Mouse (Mus musculus) embryonic facial prominence, embryonic 13.5 days (tissue): ENCODE measurements around the gene Chrng. TPM values are rescaled to one million over a fixed set of nuclear protein-coding genes. Genes with fewer than 3 reads are reported as not detected.

Experiments used
- ATAC-seq: fragments of 200-750 bp; cut with Nextera tagmentation; 2 replicates; pipeline ENCODE4 v1.8.0; 2017; ENCODE audit warnings: low read depth; ENCODE audit not compliant: insufficient number of reproducible peaks, insufficient read depth, low FRiP score, low TSS enrichment
- H3K27ac ChIP-seq: fragments of 300-500 bp; sonication (generic); 2 replicates; pipeline ENCODE4 v1.5.1; 2015; ENCODE audit warnings: moderate library complexity, mild to moderate bottlenecking, inconsistent platforms
- H3K27me3 ChIP-seq: fragments of 300-500 bp; sonication (generic); 2 replicates; pipeline ENCODE4 v1.6.1; 2015; ENCODE audit warnings: mild to moderate bottlenecking, inconsistent platforms
- H3K36me3 ChIP-seq: fragments of 300-500 bp; sonication (generic); 2 replicates; pipeline ENCODE4 v1.6.1; 2015; ENCODE audit warnings: mild to moderate bottlenecking, inconsistent platforms
- H3K4me1 ChIP-seq: fragments of 300-500 bp; sonication (generic); 2 replicates; pipeline ENCODE4 v1.6.1; 2015; ENCODE audit warnings: inconsistent platforms
- H3K4me2 ChIP-seq: fragments of 300-500 bp; sonication (generic); 2 replicates; pipeline ENCODE4 v1.6.1; 2015; ENCODE audit warnings: moderate library complexity, mild to moderate bottlenecking, inconsistent platforms
- H3K4me3 ChIP-seq: fragments of 300-500 bp; sonication (generic); 2 replicates; pipeline ENCODE4 v1.5.1; 2015; ENCODE audit warnings: mild to moderate bottlenecking, inconsistent platforms
- H3K9ac ChIP-seq: fragments of 300-500 bp; sonication (generic); 2 replicates; pipeline ENCODE4 v1.6.1; 2015; ENCODE audit warnings: mild to moderate bottlenecking, inconsistent platforms
- H3K9me3 ChIP-seq: fragments of 300-500 bp; sonication (generic); 2 replicates; pipeline ENCODE4 v1.6.1; 2016; ENCODE audit warnings: inconsistent platforms
- WGBS: fragments of 180-500 bp; shearing (Covaris S2); methylation state at CpG from one replicate; pipeline ENCODE4 v1.1.7; 2015; ENCODE audit warnings: mixed read lengths; 5-methylcytosine and 5-hydroxymethylcytosine counted together
- polyA plus RNA-seq: library from polyadenylated mRNA; unstranded; fragments of >200 nt; fragmentation: Nextera tagmentation; extraction: Ambion mirVana; gene quantifications from 2 replicates; pipeline ENCODE4 v1.2.1, GENCODE M21; 2015

Gene Chrng
- polyA plus RNA-seq, 1 experiment from 2014 or later, result 3.0 TPM

GRCm38 (mm10) chr1:87227160-87227550 is 22.7 kb downstream of the Chrng start:
- Histone ChIP-seq H3K9me3 (no peaks in the 10 kb centered on the region), H3K27ac (no peak overlapping the region), H3K4me1 (no peaks in the 10 kb centered on the region), H3K27me3 (no peaks in the 10 kb centered on the region), H3K4me2 (no peak overlapping the region), H3K9ac (no peak overlapping the region), H3K36me3 (peaks cover 95% of the 10 kb centered on the region), H3K4me3 (no peak overlapping the region)
- no peak for ATAC-seq
- WGBS, result 89% methylated on average over 3 of the region's 3 CpGs

DNA sequence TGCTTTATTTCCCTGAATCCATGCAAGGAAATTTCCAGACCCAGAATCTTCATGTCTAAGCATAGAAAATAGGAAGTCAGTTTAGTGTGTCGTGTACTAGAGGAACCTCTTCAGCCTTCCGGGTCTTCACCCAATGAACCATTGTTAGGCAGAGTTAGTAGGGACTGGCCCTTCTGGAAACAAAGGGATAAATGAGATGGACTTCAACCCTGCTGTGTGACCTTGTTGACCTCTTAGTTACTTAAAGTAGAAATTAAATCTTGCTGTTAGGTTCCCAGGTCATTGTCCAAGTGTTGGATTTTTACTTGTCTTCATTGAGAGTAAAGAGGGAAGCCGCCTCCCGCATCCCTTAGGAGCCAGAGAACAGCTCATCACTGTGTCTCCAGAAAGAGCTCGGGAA is 26.1 kb downstream of the Chrng start:
- no peaks in the 10 kb centered on the region for H3K4me1 ChIP-seq
- no peak overlapping the region for H3K27ac ChIP-seq
- no peak overlapping the region for H3K4me2 ChIP-seq
- peaks cover 91% of the 10 kb centered on the region for H3K36me3 ChIP-seq
- H3K4me3 ChIP-seq, result no peak overlapping the region
- H3K27me3 ChIP-seq, result no peaks in the 10 kb centered on the region
- H3K9me3 ChIP-seq, result no peaks in the 10 kb centered on the region
- WGBS, result 82% methylated on average over 5 of the region's 5 CpGs
- no peak for ATAC-seq
- no peak overlapping the region for H3K9ac ChIP-seq

DNA sequence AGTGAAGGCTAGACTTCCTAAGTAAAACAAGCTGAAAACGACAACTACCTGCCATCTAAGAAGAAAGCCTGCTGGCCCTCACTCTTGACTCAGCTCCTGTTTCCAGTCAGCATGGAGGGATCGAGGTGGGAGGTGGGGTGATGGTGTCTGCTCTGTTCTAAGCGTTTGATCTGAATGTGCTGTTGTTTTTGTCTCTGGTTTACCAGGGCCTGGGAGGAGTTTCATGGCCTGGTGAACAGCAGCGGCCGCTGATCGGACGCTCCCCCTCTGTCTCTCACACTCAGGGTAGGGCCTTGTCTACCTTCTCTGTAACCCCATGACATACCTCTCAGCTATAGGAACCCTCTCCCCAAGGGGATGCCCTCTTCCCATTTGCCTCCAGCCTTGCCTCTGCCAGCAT is 27.7 kb downstream of the Chrng start:
- no peaks in the 10 kb centered on the region for H3K4me1 ChIP-seq
- H3K4me2 ChIP-seq, result no peak overlapping the region
- WGBS, result 76% methylated on average over 7 of the region's 7 CpGs
- H3K36me3 ChIP-seq, result peaks cover 87% of the 10 kb centered on the region
- H3K9ac ChIP-seq, result no peak overlapping the region
- H3K9me3 ChIP-seq, result no peaks in the 10 kb centered on the region
- no peak overlapping the region for H3K27ac ChIP-seq
- H3K27me3 ChIP-seq, result no peaks in the 10 kb centered on the region
- no peak for ATAC-seq
- H3K4me3 ChIP-seq, result no peak overlapping the region

DNA sequence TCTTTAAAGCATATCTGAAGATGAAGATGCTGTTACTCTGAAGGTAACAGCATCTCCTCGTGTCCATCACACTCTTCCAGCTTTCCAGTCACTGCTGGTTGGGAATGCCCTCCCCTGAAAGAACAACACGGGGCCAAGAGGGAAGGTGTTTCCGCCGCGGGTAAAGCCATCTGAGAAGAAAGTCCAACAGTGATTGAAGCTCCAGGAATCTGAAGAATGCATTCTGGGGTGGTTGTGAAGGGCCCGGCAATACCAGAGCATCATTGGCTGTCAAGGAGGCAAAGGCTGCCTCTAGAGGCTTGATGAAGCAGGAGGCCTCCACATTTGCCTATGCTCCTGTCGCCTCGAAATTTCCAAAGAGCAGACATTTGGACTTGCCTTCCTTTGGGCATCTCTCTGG is 34.6 kb downstream of the Chrng start:
- Histone ChIP-seq H3K4me1 (no peaks in the 10 kb centered on the region), H3K9ac (no peak overlapping the region), H3K4me3 (no peak overlapping the region), H3K27me3 (no peaks in the 10 kb centered on the region), H3K27ac (no peak overlapping the region), H3K36me3 (peaks cover 46% of the 10 kb centered on the region), H3K9me3 (no peaks in the 10 kb centered on the region), H3K4me2 (no peak overlapping the region)
- WGBS, result 61% methylated on average over 8 of the region's 8 CpGs
- ATAC-seq, result no peak

GRCm38 (mm10) chr1:87243021-87243420 is 38.6 kb downstream of the Chrng start:
- ATAC-seq, result no peak
- H3K9me3 ChIP-seq, result no peaks in the 10 kb centered on the region
- 78% methylated on average over 8 of the region's 8 CpGs for WGBS
- no peak overlapping the region for H3K4me2 ChIP-seq
- H3K27ac ChIP-seq, result no peak overlapping the region
- H3K4me3 ChIP-seq, result no peak overlapping the region
- no peaks in the 10 kb centered on the region for H3K27me3 ChIP-seq
- peaks cover 17% of the 10 kb centered on the region for H3K36me3 ChIP-seq
- H3K4me1 ChIP-seq, result 0 out of 2 replicates have a peak, but pooled peaks cover 3% of the 10 kb centered on the region
- no peak overlapping the region for H3K9ac ChIP-seq

DNA sequence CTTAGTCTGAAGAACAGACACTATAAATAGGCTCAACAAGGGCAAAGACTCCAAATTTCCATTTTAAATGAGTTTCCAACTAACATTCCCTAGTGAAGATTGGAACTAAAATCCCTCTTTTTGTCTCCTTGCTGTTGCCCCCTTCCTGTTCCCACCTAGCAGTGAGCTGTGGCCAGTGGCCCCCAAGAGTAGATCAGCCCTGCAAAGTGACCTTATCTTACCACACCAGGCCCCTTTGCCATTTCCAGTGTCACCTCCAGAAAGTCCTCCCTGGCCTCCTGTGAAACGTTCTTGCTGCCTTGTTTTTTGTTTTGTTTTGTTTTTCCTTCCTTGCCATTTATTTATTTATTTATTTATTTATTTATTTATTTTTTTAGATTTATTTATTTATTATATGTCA is 41.0 kb downstream of the Chrng start:
- H3K4me3 ChIP-seq, result no peak overlapping the region
- no peak for ATAC-seq
- H3K27ac ChIP-seq, result no peak overlapping the region
- 42% methylated on average over 1 of the region's 1 CpGs for WGBS
- no peaks in the 10 kb centered on the region for H3K27me3 ChIP-seq
- H3K4me2 ChIP-seq, result no peak overlapping the region
- no peaks in the 10 kb centered on the region for H3K9me3 ChIP-seq
- H3K9ac ChIP-seq, result no peak overlapping the region
- H3K4me1 ChIP-seq, result 0 out of 2 replicates have a peak, but pooled peaks cover 3% of the 10 kb centered on the region
- 0 out of 2 replicates have a peak, but pooled peaks cover 3% of the 10 kb centered on the region for H3K36me3 ChIP-seq

DNA sequence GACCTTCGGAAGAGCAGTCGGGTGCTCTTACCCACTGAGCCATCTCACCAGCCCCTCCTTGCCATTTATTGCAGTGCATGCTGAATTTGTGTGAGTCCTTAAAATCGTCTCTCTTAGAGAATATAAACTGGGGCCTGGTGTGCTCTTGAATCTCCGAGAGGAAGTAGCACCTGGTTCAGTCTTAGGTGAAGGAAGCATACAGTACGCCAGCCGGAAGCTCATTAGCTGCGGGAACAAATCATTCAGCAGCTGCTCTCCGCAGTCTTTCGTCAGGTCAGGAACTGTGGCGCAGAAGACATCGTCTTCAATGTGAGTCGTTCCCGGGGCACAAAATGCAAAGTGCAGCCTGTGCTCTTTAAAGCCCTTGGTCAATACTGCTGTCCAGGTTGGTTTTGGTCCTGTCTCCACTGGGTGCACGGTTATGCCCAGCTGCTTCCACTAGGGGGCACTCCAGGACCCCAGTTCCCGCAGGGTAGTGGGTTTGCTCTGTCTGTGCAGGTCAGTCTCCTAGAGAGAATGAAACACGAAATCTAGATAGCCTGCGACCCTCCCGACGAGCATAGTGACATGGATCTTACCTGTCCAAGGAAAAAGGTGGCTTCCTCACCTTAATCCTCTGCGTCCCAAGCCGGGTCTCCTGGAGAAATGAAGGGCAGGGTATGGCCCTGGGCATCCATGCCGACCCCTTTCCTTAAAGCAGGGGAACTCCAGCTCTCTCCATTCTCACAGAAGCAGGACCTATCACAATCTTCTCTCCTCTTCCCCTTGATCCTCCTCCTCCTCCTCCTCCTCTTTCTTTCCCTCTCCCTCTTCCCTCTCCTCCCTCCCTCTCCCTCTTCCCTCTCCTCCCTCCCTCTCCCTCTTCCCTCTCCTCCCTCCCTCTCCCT is 41.7 kb downstream of the Chrng start:
- H3K4me3 ChIP-seq, result no peak overlapping the region

DNA sequence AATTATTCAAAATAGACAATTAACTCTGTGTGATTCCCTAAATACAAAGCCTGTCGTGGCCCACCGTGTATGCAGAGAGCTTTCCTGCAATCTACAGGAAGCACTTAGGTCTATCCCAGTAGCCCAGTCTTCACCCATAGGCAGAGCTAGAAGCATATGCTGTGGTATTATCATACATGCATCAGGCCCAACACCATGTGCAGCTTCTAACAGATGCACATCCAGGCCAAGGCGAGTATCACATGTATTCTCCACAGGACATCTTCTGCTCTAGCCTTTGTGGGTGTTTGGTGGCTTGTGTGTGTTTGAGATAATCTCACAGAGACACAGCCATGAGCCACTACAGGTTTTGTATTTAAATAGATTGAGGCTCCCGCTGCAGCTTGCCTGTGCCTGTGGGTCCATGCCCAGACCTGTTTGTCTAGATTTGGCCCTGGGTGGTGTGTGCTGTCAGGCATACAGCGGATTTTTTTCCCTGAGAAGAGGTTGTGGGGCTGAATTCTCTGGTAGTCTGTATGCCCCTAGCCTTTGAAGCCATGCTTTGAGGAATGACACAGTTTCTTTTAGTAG is 47.7 kb downstream of the Chrng start:
- Histone ChIP-seq H3K4me2 (no peak overlapping the region), H3K9ac (no peak overlapping the region), H3K27me3 (no peaks in the 10 kb centered on the region), H3K4me3 (no peak overlapping the region), H3K9me3 (no peaks in the 10 kb centered on the region), H3K4me1 (no peaks in the 10 kb centered on the region), H3K36me3 (no peaks in the 10 kb centered on the region), H3K27ac (no peak overlapping the region)
- WGBS, result 47% methylated on average over 5 of the region's 5 CpGs
- no peak for ATAC-seq

More for the DNA sequence above, 41.7 kb downstream of the Chrng start:
- Histone ChIP-seq H3K27me3 (no peaks in the 10 kb centered on the region), H3K4me1 (0 out of 2 replicates have a peak, but pooled peaks cover 3% of the 10 kb centered on the region), H3K4me2 (peak overlapping the region; percentile 49), H3K36me3 (0 out of 2 replicates have a peak, but pooled peaks cover under 1% of the 10 kb centered on the region), H3K9ac (no peak overlapping the region), H3K27ac (no peak overlapping the region), H3K9me3 (no peaks in the 10 kb centered on the region)
- 26% methylated on average over 22 of the region's 22 CpGs for WGBS
- ATAC-seq, result peak; percentile 54

DNA sequence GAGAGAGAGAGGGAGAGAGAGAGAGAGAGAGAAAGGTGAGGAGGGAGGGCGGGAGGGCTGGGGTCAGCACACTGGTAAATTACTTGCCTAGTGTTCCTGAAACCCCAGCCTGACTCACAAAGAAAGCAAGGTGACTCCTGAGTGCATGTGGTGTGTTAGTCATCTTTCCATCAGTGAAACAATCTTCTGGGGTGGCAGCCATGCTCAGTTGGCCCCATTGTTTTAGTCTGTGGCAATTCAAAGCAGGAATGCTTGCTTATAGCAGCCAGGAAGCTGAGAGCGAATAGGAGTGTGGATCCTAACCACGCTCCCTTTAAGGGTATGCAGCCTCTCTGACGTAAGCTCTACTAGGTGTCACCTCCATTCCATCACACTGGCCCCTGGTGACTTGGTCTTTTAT is 50.7 kb downstream of the Chrng start:
- H3K4me3 ChIP-seq, result no peak overlapping the region
- no peak overlapping the region for H3K27ac ChIP-seq
- H3K9ac ChIP-seq, result no peak overlapping the region
- H3K36me3 ChIP-seq, result no peaks in the 10 kb centered on the region
- peaks cover 27% of the 10 kb centered on the region for H3K27me3 ChIP-seq
- no peak overlapping the region for H3K4me2 ChIP-seq
- H3K9me3 ChIP-seq, result no peaks in the 10 kb centered on the region
- ATAC-seq, result no peak
- H3K4me1 ChIP-seq, result no peaks in the 10 kb centered on the region
- WGBS, result 65% methylated on average over 4 of the region's 4 CpGs

GRCm38 (mm10) chr1:87257691-87258090 is 53.2 kb downstream of the Chrng start:
- Histone ChIP-seq H3K9ac (no peak overlapping the region), H3K9me3 (no peaks in the 10 kb centered on the region), H3K27me3 (peaks cover 53% of the 10 kb centered on the region), H3K27ac (no peak overlapping the region), H3K4me3 (no peak overlapping the region), H3K36me3 (no peaks in the 10 kb centered on the region), H3K4me2 (no peak overlapping the region), H3K4me1 (no peaks in the 10 kb centered on the region)
- ATAC-seq, result no peak
- 21% methylated on average over 11 of the region's 11 CpGs for WGBS

GRCm38 (mm10) chr1:87258484-87258883 is 54.0 kb downstream of the Chrng start:
- no peaks in the 10 kb centered on the region for H3K36me3 ChIP-seq
- ATAC-seq, result no peak
- peaks cover 4% of the 10 kb centered on the region; the same call in 1 of the 2 replicates for H3K4me1 ChIP-seq
- H3K9me3 ChIP-seq, result no peaks in the 10 kb centered on the region
- peaks cover 60% of the 10 kb centered on the region for H3K27me3 ChIP-seq
- H3K4me2 ChIP-seq, result no peak overlapping the region
- 24% methylated on average over 14 of the region's 14 CpGs for WGBS
- no peak overlapping the region for H3K9ac ChIP-seq
- no peak overlapping the region for H3K4me3 ChIP-seq
- H3K27ac ChIP-seq, result no peak overlapping the region

- WGBS, result 83% methylated on average over 2 of the region's 2 CpGs
- H3K27ac ChIP-seq, result no peak overlapping the region
- no peak overlapping the region for H3K4me2 ChIP-seq
- peaks cover 10% of the 10 kb centered on the region for H3K4me1 ChIP-seq
- H3K4me3 ChIP-seq, result no peak overlapping the region
- no peak overlapping the region for H3K9ac ChIP-seq
- no peak for ATAC-seq
- H3K9me3 ChIP-seq, result no peaks in the 10 kb centered on the region
- no peaks in the 10 kb centered on the region for H3K36me3 ChIP-seq
- peaks cover 69% of the 10 kb centered on the region for H3K27me3 ChIP-seq
Measured at GRCm38 (mm10) chr1:87259316-87259715, 54.9 kb downstream of the Chrng start.
